Mouse (Mus musculus) liver, postnatal 0 days (tissue): ENCODE measurements around the gene Cd27.

Experiments
- CTCF ChIP-seq: sonication (generic); IDR thresholded peaks from 2 replicates; pipeline ENCODE4 v1.5.1; 2016; ENCODE audit warnings: antibody characterized with exemption, low read depth
- EP300 ChIP-seq: IDR thresholded peaks from 2 replicates; pipeline ENCODE4 v1.6.1; 2016; ENCODE audit warnings: antibody characterized with exemption, low read depth, mild to moderate bottlenecking

- TF ChIP-seq CTCF, result no peak
- TF ChIP-seq EP300, result peak; percentile 39; the same call in 1 of the 2 replicates
These were observed 21.5 kb downstream of the Cd27 start, which contains the start of gene Vamp1 for GRCm38 (mm10) chr6:125215148-125215954.
